Mouse (Mus musculus): ENCODE measurements around the gene Rara.
"Not testable (repeated sequence)": the region's sequence is repeated elsewhere in the genome, so short reads cannot be mapped to it uniquely, and the experiment has no call there.

DNA sequence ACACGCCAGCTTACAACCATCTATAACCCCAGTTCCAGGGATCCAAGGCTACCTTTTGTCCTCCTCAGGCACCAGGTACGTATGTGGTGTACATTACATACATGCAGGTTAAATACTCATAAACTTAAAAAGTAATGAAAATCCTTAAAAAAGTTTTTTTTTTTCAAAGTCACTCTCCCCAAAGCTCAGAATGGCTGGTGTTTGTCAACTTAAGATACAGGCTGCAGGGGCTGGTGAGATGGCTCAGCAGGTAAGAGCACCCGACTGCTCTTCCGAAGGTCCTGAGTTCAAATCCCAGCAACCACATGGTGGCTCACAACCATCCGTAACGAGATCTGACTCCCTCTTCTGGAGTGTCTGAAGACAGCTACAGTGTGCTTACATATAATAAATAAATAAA, 60.6 kb downstream of the Rara start:
- not testable (repeated sequence) for TF ChIP-seq POLR2A (IDR thresholded peaks at IDR 0.05; ENCODE audit: control insufficient read depth, low read depth, low read length); CTCF (IDR thresholded peaks at IDR 0.05; ENCODE audit: control insufficient read depth, insufficient read depth, insufficient replicate concordance, low read depth, low read length)
